Mouse (Mus musculus) kidney, adult 8-10 months (tissue): ENCODE measurements around the gene Gm8369.
"Not testable (repeated sequence)": the region's sequence is repeated elsewhere in the genome, so short reads cannot be mapped to it uniquely, and the experiment has no call there.

ENCODE experiments used
- DNase-seq, 2 experiments: peaks; one replicate each; pipeline ENCODE4 v3.0.0; 2022

Gene Gm8369

DNA sequence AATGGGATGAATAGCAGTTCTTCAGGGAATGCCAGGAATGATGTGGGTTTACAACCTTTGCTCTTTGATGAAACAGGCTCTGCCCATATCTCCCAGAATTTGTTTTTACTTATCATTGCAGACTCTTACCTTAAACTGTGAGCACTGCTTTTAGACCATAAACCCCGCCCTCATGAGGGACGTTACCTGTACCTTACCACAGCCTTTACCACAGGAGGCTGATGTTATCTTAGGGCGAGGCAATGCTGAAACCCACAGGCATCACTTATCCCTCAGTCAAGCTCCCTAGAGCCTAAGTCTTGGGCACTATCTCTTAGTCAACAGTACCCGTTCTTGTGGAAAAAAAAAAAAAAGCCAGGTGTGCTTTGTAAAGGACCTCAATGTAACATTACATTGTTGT lies 31.1 kb downstream of the Gm8369 start:
- DNase-seq, result no peak

DNA sequence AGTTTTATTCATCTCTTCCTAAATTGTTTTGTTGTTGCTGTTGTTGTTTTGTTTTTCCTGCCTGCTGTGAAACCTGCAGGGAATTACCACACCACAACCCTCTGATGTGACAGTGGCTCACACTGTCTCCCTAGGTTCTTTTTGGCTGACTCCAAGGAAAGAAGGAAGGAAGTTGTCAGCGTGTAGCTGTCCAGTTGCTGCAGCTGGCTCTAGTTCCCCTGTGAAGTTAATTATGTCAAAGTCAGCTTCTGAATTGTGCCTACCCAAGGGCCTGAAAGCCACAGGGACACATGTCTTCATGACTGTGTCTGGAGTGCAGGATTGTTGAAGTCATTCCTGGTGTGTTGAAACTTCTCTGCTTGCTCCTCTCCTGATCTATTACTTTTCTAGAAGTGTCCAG lies 31.6 kb downstream of the Gm8369 start:
- not testable (repeated sequence) for DNase-seq

DNA sequence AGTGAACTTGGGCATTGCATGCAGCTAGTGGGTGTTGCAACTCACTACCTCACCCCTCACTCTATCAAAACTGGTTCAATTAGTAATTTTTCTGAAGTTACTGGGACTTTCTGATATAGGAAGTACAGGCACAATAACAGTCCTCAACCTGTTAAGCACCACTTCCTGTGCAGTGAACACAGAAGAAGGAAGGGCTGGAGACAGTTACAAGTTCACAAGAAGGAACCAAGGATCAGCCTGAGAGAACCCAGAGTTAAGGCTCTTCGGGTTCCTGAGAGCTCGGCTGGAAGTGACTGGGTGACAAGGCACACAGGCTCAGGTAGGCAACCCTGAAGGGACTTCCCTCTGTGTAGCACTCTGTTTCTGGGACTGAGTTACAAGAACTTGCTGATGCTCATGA lies 32.6 kb downstream of the Gm8369 start:
- not testable (repeated sequence) for DNase-seq

DNA sequence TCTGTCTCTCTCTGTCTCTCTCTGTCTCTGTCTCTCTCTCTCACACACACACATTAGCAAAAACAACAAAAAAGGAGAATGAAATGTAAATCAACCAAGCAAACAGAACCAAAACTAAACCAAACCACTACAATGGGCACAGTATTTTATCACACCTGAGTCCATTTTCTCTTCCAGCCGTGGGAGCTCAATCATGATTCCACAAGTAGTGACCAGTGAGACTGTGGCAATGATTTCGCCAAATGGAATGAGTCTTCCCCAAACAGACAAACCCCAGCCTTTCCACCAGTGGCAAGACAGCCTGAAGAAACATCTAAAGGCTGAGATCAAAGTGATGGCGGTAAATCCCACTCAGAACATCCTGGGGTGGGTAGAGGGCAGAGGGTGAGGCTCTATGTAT lies 34.4 kb downstream of the Gm8369 start:
- no peak for DNase-seq

DNA sequence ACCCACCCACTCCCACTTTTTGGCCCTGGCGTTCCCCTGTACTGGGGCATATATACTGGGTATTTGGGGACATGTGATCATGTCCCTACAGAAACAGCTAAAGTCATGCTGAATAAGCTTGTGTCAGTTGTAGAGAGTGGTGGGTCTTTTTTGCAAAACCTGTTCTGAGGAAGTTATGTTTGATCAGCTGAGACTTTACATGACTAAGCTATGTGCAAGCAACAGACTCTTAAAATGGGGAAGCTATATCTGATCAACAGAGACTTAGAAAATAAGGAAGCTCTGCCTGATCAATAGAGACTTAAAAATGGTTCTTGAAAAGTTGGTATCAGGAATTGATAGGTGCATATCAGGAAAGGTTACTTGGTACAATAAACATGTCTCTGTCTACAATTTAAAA lies 47.7 kb downstream of the Gm8369 start:
- DNase-seq, result no peak

DNA sequence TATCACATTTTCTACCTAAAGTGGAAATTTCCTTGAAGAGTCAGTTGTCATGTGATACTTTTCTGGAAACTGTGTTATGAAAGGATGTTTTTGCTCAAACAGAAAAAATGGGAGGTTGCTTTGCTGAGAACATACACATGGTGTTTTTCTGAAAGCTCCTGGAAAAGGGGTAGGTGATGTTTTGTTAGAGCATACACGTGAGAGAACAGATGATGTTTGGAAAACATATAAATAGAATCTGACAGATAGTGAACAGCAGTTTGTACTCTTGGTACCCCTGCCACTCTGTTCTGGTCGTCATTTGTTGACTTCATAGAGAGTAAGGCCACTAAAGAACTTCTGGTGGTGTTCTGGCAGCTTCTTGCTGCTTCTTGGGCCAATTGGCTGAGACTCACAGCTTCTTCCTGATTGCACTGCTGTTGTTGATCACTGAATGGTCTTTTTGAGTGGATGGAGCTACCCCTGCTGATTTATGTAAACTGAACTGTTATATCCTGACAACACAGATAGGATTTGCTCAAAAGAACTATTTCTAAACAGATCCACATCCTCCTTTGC lies 48.2 kb downstream of the Gm8369 start:
- no peak for DNase-seq

DNA sequence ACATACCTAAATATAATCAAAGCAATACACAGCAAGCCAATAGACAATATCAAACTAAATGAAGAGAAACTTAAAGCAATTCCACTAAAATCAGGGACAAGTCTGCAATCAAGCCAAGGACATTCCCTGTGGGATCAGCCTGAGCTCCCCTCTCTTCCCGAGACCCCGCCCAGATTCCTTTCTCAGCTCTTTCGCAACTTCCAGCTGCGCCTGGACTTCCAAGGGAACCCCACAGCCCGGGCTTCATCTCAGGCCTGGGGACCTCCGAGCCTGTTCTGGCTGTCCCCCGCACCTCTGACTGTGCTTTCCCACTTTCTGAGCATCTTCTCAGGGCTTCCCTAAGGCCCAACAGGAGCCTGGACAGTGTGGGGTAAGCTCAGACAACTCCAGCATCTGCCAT lies 50.9 kb downstream of the Gm8369 start, which contains the start of gene Ms4a4d:
Gene Ms4a4d, plus strand, starts transcription at position 209 of the 400 bp plus-strand sequence.
- DNase-seq, result no peak

DNA sequence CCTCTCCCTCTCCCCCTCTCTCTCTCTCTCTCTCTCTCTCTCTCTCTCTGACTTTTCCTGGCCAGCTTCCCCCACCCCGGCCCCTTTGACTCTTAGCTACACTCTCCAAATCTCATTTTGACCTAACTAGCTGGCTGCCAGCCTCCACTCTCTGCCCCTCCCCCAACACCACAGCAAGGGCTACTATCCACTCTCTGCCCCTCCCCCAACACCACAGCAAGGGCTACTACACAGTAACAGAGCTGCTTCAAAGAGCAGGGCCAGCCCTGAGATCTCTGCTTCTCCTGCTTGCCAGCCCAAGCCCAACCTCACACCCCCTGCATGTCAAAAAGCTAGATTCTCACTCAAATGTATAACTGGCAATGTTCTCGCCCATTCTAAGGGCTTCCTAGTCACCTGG lies 51.6 kb downstream of the Gm8369 start:
- DNase-seq, result no peak

DNA sequence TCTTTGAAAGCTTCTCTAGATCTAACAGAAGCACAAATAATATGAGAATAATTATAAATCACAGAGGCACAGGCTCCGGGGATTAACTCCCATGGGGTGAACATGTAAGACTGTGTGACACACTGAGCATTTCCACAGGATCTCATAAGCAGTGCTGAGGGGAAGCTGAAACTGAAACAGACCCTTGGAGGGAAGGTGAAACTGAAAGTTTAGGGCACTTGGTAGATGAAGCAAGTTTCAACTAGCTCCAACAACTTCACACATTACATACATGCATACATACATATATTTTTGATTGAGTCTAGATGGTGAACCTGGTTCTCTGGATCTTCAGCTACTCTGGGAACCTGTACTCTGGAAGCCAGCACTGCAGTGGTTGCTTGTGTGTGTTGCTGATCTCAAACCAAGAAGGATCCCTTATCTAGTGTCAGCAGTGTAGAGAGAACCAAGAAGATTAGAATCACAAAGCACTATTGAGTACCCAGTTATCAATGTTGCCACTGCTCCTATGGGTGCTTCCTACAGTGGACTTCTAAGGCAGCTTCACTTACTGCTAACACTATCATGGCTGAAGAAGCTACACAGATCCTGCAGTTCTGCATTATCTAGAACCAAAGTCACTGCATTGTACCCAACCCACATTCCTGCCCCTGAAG lies 54.6 kb downstream of the Gm8369 start:
- DNase-seq, result not testable (repeated sequence)

DNA sequence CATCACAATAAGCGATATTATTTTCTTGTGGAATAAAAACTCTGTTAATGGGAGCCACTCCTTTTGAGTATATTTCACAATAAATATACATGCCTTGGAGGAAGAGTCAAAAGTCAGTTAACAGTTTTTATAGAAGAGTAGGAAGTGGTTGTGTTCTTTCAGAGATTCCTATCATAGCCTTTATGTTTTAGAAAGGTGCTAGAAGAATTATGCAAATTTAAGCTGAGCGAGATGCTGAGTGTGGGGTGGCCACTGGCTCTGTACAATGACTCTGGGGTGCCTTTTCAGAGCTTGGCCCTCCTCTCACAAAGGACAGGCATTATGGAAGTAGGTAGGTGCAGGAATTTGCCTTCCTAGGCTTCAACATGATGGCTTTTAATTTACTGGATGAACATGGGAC lies 58.6 kb downstream of the Gm8369 start:
- DNase-seq, result not testable (repeated sequence)

DNA sequence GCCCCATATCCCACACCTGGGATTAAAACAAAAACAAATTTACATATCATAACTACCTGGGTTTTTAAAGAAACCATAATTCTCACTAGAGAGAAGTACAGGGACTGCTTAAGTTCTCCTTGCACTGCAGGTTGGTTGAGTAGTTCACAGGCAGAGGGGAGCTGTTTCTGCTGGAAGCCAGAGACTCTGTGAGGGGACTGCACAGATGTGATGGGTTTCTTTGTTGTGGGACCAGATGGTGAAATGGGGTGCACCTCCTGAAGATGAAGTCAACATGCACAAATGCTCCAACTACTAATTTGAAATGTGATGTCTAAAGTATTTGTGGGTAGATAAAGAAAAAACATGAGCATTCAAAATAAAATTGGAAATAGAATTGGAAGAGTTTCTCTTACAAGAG lies 62.2 kb downstream of the Gm8369 start:
- DNase-seq, result no peak

DNA sequence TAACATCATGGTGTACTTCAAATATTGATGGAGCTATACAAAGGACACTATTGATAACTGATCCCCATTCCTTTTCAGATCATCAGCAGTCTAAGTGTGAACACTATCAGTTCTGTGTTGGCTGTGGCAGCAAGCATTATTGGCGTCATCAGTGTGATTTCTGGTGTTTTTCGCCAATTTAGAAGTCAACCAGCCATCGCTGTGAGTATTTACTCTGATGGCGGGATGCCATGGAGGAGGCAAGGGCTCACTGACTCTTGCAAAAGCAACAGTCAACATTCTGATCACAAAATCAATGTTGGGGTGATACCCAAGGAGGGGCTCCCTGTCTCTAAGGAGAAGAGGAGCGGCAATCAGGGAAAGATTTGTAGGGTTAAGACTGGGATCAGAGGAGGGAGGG lies 69.0 kb downstream of the Gm8369 start:
- DNase-seq, result no peak

DNA sequence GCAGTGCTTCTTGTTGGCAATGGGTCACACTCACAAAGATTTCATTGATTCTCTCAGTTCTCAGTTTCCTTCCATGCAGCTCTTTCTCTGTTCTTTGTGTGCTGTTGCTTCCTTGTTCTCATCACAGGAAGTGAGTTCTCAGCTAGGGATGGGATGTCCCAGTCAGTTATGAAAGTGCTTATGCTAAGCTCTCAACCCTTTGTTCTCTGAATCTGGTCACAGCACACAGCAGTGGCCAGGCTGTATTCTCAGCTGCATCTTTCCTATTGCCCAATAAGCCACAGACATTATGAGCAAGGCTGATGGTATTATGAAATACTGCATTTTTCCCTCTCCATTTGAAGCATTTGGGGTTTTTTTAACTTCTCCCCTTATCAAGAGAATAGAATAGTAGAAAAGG lies 73.8 kb downstream of the Gm8369 start:
- not testable (repeated sequence) for DNase-seq
